Mouse (Mus musculus) lung, postnatal 0 days (tissue): ENCODE results near the gene Tmem163.

Experiments
- CTCF ChIP-seq: IDR thresholded peaks from 2 replicates; pipeline ENCODE4 v1.5.1; 2016; ENCODE audit warnings: antibody characterized with exemption, mild to moderate bottlenecking
- EP300 ChIP-seq: IDR thresholded peaks from 2 replicates; pipeline ENCODE4 v1.6.1; 2016; ENCODE audit warnings: antibody characterized with exemption, mild to moderate bottlenecking, control low read depth

- TF ChIP-seq CTCF (no peak), EP300 (no peak)
Observed at GRCm38 (mm10) chr1:127536448-127536847, 142.9 kb downstream of the Tmem163 start.
